Mouse (Mus musculus) erythroblast, embryonic 14.5 days (primary cell): ENCODE measurements around the gene Tctn1. TPM values are rescaled to one million over a fixed set of nuclear protein-coding genes. Genes with fewer than 3 reads are reported as not detected.
"Not testable (repeated sequence)": the region's sequence is repeated elsewhere in the genome, so short reads cannot be mapped to it uniquely, and the experiment has no call there.

Experiments used
- H3K27me3 ChIP-seq: 2 replicates; pipeline ENCODE4 v1.6.1; 2012; ENCODE audit warnings: inconsistent platforms; ENCODE audit not compliant: control insufficient read depth
- H3K36me3 ChIP-seq: 2 replicates; pipeline ENCODE4 v1.6.1; 2012; ENCODE audit warnings: mild to moderate bottlenecking, inconsistent platforms; ENCODE audit not compliant: control insufficient read depth
- H3K4me1 ChIP-seq: 2 replicates; pipeline ENCODE4 v1.6.1; 2012; ENCODE audit warnings: inconsistent platforms; ENCODE audit not compliant: control insufficient read depth
- H3K4me3 ChIP-seq: replicated peaks from 2 replicates; pipeline ENCODE3; 2012; ENCODE audit warnings: moderate library complexity, mild to moderate bottlenecking, inconsistent platforms
- H3K9me3 ChIP-seq: 2 replicates; pipeline ENCODE4 v1.6.1; 2012; ENCODE audit warnings: low read length, inconsistent platforms, mixed read lengths; ENCODE audit not compliant: control insufficient read depth
- GATA1 ChIP-seq: IDR thresholded peaks from 2 replicates; pipeline ENCODE4 v1.6.1; 2012; ENCODE audit warnings: low read length, inconsistent platforms, mixed read lengths
- TAL1 ChIP-seq: IDR thresholded peaks from 3 replicates; pipeline ENCODE4 v1.6.1; 2012; ENCODE audit warnings: low read length, inconsistent platforms, mixed read lengths
- polyA plus RNA-seq: library from polyadenylated mRNA; stranded (reverse); fragments of >175 nt; gene quantifications from 2 replicates; pipeline ENCODE4 v1.2.3, GENCODE M21; 2012

Tctn1 gene
- polyA plus RNA-seq, 1 experiment, result 0.23 TPM

DNA sequence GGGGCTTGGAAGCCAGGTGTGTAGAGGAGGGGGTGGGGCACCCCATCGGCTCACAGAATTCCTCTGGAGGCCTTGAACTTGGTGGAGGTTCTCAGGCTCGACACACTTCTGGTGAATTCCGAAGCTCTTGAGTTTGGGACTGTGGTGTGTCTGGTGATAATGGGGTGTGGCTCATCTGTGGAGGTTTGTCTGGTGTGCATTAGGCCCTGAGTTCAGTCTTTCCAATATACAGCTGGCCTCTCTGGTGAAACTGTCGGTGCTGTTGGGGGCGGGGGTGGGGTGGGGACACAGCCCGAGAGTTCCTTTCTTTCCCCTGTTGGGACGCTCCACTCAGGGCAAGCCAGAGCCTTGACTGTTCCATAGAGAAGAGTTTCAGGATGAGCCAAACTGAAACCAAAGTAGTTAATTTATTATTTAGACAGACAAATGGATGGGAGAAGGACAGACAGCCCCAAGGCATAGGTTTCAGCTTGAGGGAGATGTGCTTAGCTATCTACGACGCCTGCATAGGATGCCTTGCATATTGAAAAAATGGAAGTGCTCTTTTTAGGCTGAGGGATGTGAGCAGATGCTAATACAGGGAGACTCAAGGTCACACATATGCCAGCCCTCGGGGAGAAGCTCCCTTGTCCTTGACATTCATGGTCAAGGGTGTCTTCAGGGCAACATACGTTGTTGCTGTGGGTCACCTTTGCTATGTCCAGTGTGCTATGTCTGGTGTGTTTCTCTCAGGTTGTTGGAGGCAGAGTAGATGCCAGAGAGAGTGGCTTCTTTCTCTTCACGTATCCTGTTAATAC lies 46.0 kb downstream of the Tctn1 start:
- no peaks in the 10 kb centered on the region for H3K9me3 ChIP-seq
- no peaks in the 10 kb centered on the region for H3K36me3 ChIP-seq
- TF ChIP-seq TAL1 (no peak), GATA1 (no peak)
- H3K4me3 ChIP-seq, result no peak overlapping the region
- H3K27me3 ChIP-seq, result no peaks in the 10 kb centered on the region
- no peaks in the 10 kb centered on the region for H3K4me1 ChIP-seq

DNA sequence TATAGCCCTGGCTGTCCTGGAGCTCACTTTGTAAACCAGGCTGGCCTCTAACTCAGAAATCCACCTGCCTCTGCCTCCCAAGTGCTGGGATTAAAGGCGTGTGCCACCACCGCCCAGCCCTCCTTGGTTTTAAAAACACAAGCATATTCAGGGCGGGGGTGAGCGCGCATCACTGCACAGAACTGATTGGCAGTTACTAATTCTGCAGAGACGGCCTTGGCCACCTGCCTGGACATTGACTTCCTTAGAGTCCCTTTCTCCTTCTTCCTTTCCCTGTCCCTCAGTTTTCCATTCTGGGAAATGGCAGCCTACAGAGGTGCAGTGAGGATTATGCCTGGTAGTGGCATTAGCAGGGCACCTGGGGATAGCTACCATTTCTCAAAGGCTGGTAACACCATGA lies 46.6 kb downstream of the Tctn1 start:
- H3K9me3 ChIP-seq, result no peaks in the 10 kb centered on the region
- no peaks in the 10 kb centered on the region for H3K36me3 ChIP-seq
- H3K4me1 ChIP-seq, result no peaks in the 10 kb centered on the region
- TF ChIP-seq GATA1 (no peak), TAL1 (no peak)
- H3K4me3 ChIP-seq, result no peak overlapping the region
- H3K27me3 ChIP-seq, result no peaks in the 10 kb centered on the region

DNA sequence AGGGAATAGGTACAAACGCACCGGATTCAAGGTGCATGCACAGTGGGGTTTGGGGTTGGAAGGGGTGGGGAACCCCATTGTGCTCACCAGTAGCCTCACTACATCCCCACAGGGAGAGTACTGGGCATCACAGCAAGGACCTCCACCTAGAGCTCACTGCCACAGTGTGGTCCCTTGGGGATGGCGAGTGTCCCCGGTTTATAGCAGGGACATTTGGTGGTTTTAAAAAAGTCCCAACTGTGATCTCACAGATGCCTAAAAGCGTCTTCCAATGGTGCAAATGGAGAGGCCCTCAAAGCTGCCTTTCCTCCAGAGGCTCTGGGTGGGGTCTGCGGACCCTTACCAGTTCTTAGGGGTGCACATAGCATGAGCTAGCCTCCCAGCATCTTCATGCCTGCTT lies 50.4 kb downstream of the Tctn1 start:
- no peak for TF ChIP-seq GATA1
- TF ChIP-seq TAL1, result no peak
- Histone ChIP-seq H3K4me3 (no peak overlapping the region), H3K27me3 (peaks cover 6% of the 10 kb centered on the region), H3K36me3 (no peaks in the 10 kb centered on the region), H3K9me3 (no peaks in the 10 kb centered on the region), H3K4me1 (no peaks in the 10 kb centered on the region; the same call in 1 of the 2 replicates)

DNA sequence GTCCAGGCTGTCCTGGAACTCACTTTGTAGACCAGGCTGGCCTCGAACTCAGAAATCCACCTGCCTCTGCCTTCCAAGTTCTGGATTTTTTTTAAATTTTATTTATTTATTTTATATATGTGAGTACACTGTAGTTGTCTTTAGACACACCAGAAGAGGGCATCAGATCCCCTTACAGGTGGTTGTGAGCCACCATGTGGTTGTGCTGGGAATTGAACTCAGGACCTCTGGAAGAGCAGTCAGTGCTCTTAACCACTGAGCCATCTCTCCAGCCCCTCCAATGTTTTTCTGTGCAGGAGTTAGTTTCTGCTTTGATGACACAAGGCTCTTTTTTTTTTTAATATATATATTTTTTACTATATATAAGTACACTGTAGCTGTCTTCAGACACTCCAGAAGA lies 51.4 kb downstream of the Tctn1 start:
- not testable (repeated sequence) for H3K4me3 ChIP-seq, H3K27me3 ChIP-seq, H3K4me1 ChIP-seq, H3K9me3 ChIP-seq, H3K36me3 ChIP-seq

DNA sequence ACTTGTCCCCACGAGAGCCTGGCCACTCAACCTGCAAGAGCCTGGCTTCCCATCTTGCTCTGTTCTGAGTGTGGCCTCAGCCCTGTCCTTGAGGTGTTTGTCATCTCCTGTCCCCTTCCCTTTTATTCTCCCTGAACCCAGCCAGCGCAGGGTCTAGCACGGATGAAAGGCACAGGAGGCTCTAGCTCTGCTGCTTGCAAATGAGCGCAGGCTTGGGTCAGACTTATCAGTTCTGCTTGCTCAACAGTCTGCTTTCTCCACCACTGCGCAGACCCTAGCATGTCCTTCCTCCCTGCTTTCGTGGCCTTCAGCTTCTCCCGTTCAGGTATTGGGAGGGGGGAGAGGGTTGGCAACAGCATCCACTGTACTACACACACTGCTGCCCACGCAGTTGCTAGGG lies 52.1 kb downstream of the Tctn1 start:
- no peak for TF ChIP-seq GATA1
- TF ChIP-seq TAL1, result no peak
- no peaks in the 10 kb centered on the region for H3K9me3 ChIP-seq
- H3K36me3 ChIP-seq, result no peaks in the 10 kb centered on the region
- no peaks in the 10 kb centered on the region; the same call in 1 of the 2 replicates for H3K4me1 ChIP-seq
- peaks cover 6% of the 10 kb centered on the region for H3K27me3 ChIP-seq
- H3K4me3 ChIP-seq, result no peak overlapping the region

DNA sequence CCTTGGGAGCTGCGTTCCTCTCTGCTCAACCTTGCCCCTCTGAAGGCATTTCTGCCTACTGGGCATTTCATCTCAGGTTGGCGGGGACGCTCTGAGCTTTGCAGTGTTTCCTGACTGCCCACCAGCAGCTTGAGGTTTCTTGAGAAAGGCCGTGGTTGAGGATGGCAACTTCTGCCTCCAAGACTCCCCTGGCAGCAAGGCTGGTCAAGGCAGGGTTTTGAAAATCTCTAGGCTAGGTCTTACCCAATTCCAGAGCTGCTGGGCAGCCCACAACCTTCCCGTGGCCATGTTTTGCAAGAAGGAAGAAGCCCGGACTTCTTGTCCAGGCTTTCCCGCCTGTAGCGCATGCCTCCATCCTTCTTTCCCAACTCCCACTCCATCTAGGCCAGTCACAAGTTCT lies 53.4 kb downstream of the Tctn1 start:
- no peak overlapping the region for H3K4me3 ChIP-seq
- peaks cover 6% of the 10 kb centered on the region for H3K27me3 ChIP-seq
- no peaks in the 10 kb centered on the region for H3K9me3 ChIP-seq
- no peaks in the 10 kb centered on the region; the same call in 1 of the 2 replicates for H3K4me1 ChIP-seq
- H3K36me3 ChIP-seq, result no peaks in the 10 kb centered on the region
- TF ChIP-seq GATA1 (no peak), TAL1 (no peak)

DNA sequence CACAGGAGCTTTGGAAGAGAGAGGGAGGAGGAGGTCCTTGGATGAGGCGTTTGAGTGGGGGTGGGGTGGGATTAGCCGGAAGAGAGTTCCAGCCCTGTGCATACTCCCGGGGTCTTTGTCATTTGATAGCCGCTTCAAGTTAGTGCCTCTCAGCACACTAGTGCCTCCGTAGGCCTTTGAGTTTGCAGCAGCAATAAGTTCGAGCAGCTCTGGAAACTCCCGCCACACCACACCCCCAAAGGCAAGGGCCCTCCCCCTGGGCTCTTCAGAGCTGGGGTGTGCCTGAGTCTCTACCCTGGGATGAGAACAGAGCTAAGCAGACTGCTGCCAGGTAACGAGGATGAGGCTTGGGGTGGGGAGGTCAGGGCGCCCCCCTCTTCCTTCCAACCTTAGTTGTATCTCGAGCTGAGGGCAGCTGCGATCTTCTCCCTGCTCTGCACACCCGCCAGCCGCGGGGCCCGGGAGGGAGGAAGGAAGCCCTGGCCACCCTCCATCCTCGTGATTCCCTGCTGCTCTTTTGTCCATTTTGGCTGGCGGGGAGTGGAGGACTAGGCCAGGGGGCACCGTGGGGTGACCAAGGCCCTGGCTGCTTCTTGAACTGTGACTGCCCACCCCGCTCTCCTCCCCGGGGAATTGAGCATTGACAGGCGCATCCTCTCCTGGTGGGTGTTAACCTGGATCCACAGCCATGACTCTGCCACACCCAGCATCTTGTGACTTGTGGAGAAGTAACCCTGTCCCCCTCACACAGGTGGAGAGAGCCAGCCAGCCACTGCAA lies 54.5 kb downstream of the Tctn1 start:
- no peaks in the 10 kb centered on the region; the same call in 1 of the 2 replicates for H3K4me1 ChIP-seq
- no peaks in the 10 kb centered on the region for H3K36me3 ChIP-seq
- H3K27me3 ChIP-seq, result peaks cover 6% of the 10 kb centered on the region
- H3K9me3 ChIP-seq, result no peaks in the 10 kb centered on the region
- no peak for TF ChIP-seq TAL1
- TF ChIP-seq GATA1, result no peak
- no peak overlapping the region for H3K4me3 ChIP-seq

DNA sequence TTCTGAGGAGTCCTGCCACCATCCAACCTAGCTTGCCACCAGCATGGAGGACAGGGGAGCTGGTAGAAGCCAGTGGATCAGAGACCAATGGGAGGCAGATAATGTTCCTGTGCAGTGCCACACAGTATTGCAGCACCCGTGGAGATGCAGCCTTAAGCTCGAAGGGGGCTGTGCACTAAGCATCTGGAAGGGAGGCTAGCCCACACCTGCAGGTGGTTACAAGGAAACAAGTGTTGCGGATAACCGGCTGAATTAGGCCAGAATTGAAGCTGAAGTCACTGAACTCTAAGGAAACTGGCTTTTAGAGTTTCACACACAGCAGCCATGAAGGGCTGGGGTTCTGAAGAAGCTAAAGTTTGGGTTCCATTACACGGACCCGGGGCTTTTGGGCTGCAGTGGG lies 55.4 kb downstream of the Tctn1 start:
- Histone ChIP-seq H3K4me3 (no peak overlapping the region), H3K27me3 (peaks cover 6% of the 10 kb centered on the region), H3K4me1 (no peaks in the 10 kb centered on the region; the same call in 1 of the 2 replicates), H3K9me3 (no peaks in the 10 kb centered on the region), H3K36me3 (no peaks in the 10 kb centered on the region)
- TF ChIP-seq TAL1 (no peak), GATA1 (no peak)

DNA sequence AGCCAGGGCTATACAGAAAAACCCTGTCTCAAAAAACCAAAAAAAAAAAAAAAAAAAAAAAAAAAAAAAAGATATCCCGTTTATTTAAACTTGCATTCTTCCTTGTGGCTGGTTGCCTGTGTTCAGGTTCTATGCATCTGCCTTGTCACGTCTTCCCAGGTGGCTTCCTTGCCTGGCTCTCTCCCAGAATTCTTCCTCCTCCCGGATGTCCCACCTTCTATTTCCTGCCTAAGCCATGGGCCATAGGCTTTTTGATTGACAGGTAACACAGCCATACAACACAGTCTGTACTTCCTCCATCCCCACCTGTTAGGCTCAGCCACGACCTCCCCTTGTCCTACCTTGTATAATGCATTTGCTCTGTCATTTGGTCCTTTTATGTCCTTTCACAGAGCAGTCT lies 57.8 kb downstream of the Tctn1 start, which contains the start of gene Hvcn1:
TSS of gene Hvcn1 (plus strand) at position 330 of the 400 bp plus-strand sequence.
- no peaks in the 10 kb centered on the region; the same call in 1 of the 2 replicates for H3K9me3 ChIP-seq
- no peak within 1 kb of the TSS for H3K4me3 ChIP-seq
- TF ChIP-seq TAL1, result no peak
- TF ChIP-seq GATA1, result no peak
- H3K4me1 ChIP-seq, result no peaks in the 10 kb centered on the region; the same call in 1 of the 2 replicates
- peaks cover 6% of the 10 kb centered on the region for H3K27me3 ChIP-seq
- no peaks in the 10 kb centered on the region for H3K36me3 ChIP-seq
